Mouse (Mus musculus): Measurements from ENCODE around the gene 1700066M21Rik.

- TF ChIP-seq GATA1 (IDR thresholded peaks at IDR 0.05; ENCODE audit: borderline replicate concordance, low read length) (no peak), FLI1 (IDR thresholded peaks at IDR 0.05; ENCODE audit: low read length) (no peak)
These were observed 25.5 kb upstream of the 1700066M21Rik start for GRCm38 (mm10) chr1:57351941-57352340.
